Mouse (Mus musculus) myocyte (in vitro differentiated cells): Measurements from ENCODE around the gene Mrps27.

Experiments
- CEBPB ChIP-seq: IDR thresholded peaks from 2 replicates; pipeline ENCODE4 v1.6.1; 2011; ENCODE audit warnings: mild to moderate bottlenecking, moderate library complexity; ENCODE audit not compliant: poor library complexity, insufficient read depth, severe bottlenecking
- E2F4 ChIP-seq: IDR thresholded peaks from one replicate; pipeline ENCODE4 v1.6.1; 2011; ENCODE audit warnings: mild to moderate bottlenecking, control low read depth, moderate library complexity; ENCODE audit not compliant: insufficient read depth
- MAX ChIP-seq: IDR thresholded peaks from one replicate; pipeline ENCODE4 v1.6.1; 2011; ENCODE audit warnings: low read depth, mild to moderate bottlenecking, control low read depth
- MYOG ChIP-seq, 3 experiments: IDR thresholded peaks; one replicate each; pipeline ENCODE4 v1.6.1; 2011; ENCODE audit warnings: control low read depth in 2 of 3, low read depth in 2 of 3, mild to moderate bottlenecking in 2 of 3; ENCODE audit not compliant: insufficient read length in 2 of 3, control insufficient read depth in 1 of 3, insufficient read depth in 1 of 3
- POLR2A ChIP-seq: IDR thresholded peaks from one replicate; pipeline ENCODE4 v1.6.1; 2011; ENCODE audit warnings: low read depth, mild to moderate bottlenecking, control low read depth, moderate library complexity; ENCODE audit not compliant: insufficient read length
- POLR2AphosphoS2 ChIP-seq: IDR thresholded peaks from one replicate; pipeline ENCODE4 v1.6.1; 2011; ENCODE audit warnings: low read depth, control low read depth; ENCODE audit not compliant: insufficient read length
- REST ChIP-seq: IDR thresholded peaks from one replicate; pipeline ENCODE4 v1.6.1; 2011; ENCODE audit warnings: mild to moderate bottlenecking, control low read depth, moderate library complexity; ENCODE audit not compliant: insufficient read depth, insufficient read length
- TCF12 ChIP-seq: IDR thresholded peaks from one replicate; pipeline ENCODE4 v1.6.1; 2011; ENCODE audit warnings: mild to moderate bottlenecking, control low read depth; ENCODE audit not compliant: poor library complexity, insufficient read depth, severe bottlenecking
- TCF3 ChIP-seq: IDR thresholded peaks from one replicate; pipeline ENCODE4 v1.6.1; 2011; ENCODE audit warnings: low read depth, control low read depth; ENCODE audit not compliant: insufficient read length
- USF1 ChIP-seq: IDR thresholded peaks from one replicate; pipeline ENCODE4 v1.6.1; 2011; ENCODE audit warnings: low read depth, mild to moderate bottlenecking, control low read depth, moderate library complexity

- no peak for TF ChIP-seq POLR2A
- no peak for TF ChIP-seq MAX
- TF ChIP-seq CEBPB: no peak
- no peak for TF ChIP-seq TCF12
- TF ChIP-seq E2F4: no peak
- no peak for TF ChIP-seq REST
- TF ChIP-seq TCF3: no peak
- no peak for TF ChIP-seq USF1
- no peak for TF ChIP-seq MYOG (IDR thresholded peaks at IDR 0.05; ENCODE audit: control insufficient read depth in 1 of 3, insufficient read depth in 1 of 3, insufficient read length in 2 of 3, low read depth in 2 of 3)
- no peak for TF ChIP-seq POLR2AphosphoS2
These were observed 120.0 kb downstream of the Mrps27 start for GRCm38 (mm10) chr13:99464551-99464950.
